Mouse (Mus musculus): Measurements from ENCODE around the gene Cebpg.

DNA sequence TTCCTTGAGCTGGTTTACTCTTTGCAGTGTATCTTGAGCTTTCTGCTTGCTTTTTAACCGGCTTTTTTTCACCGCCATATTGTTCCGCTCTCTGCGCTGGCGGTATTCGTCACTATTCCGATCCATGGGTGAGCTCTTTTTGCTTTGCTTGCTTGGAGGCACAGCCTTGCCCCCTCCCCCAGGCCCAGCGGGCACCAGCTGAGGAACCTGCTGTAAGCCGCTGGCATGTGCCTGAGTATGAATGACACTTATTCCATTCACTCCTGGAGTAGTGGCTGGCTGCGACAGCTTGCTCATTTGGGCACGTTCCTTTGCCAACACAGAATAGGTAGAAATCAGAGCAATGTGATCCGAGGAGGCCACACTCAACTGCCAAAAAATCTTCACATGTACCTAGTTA, 5.8 kb downstream of the Cebpg start:
- TF ChIP-seq CTCF (IDR thresholded peaks at IDR 0.05; ENCODE audit: low read depth, low read length) (no peak), POLR2A (IDR thresholded peaks at IDR 0.05; ENCODE audit: extremely low read depth, insufficient read depth, low read length) (no peak)

Data from liver, adult 2 months (tissue).